Mouse (Mus musculus) hindlimb bud, embryonic 11.5 days (tissue): ENCODE measurements around the gene Xrcc4.

Experiments
- DNase-seq: peaks from one replicate; pipeline ENCODE4 v3.0.0-alpha.2; 2012; ENCODE audit warnings: low read depth, low spot score; ENCODE audit errors: extremely low spot score

The Xrcc4 gene

DNA sequence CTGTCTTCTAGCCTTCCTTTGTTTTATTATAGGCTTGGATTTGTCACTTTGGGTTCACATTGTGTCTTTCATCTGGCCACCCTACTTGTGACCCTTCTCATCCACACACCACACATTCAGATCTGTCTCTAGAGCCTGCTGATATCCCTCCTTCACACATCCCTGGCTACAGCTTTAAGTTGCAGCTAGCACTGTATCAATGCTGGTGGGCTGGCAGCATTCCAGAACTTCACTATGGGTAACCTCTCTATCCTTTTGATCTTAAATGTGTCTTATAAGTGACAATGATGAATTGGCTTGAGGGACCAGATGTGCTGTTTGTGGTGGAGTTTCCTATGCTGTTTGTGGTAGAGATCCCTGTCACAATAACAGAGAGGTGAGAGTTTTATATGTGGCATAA, 120.7 kb downstream of the Xrcc4 start:
- peak; percentile 24 for DNase-seq

DNA sequence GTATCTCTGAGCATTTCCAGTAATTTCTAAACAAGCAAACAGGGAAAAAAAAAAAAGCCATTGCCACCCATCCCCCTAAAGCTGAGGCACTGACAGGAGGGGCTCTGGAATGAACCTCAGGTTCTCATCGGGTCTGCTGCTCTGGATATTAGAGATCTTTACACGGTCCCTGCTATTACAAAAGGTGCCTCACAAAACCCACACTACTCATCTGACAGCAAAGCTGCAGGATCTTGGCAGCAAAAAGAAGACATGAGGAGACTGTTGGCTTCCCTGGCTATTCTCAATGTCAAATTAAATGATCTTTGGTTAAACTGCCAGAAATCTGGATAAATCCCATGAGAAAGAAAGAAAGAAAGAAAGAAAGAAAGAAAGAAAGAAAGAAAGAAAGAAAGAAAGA, 145.1 kb downstream of the Xrcc4 start:
- DNase-seq: no peak

DNA sequence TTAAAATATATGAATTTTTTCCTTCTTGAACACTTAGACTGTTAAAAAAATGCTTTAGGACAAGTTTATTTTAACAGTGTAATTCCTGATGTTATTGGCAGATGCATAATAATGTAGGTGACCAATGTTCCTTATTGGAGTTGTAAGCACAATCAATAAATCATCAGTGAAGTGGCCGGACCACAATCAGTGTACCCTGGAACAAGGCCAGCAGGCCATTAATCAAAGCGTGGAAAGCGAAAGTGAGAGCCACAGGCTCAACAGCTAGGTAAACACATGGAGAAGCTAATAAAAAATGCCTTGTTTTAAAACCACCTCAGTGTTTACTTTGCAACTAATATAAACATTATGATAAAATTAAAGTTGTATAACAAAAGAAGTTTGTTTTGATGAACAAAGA, 159.9 kb downstream of the Xrcc4 start:
- peak; percentile 57 for DNase-seq

GRCm38 (mm10) chr13:89918814-89919481, 170.5 kb downstream of the Xrcc4 start:
- no peak for DNase-seq

GRCm38 (mm10) chr13:89914332-89914731, 175.1 kb downstream of the Xrcc4 start:
- DNase-seq: no peak

- no peak for DNase-seq
These were observed 175.5 kb downstream of the Xrcc4 start for GRCm38 (mm10) chr13:89913891-89914290.

- DNase-seq: no peak
These were observed 183.3 kb downstream of the Xrcc4 start for GRCm38 (mm10) chr13:89906120-89906519.

- no peak for DNase-seq
These were observed 190.3 kb downstream of the Xrcc4 start for GRCm38 (mm10) chr13:89899066-89899465.

DNA sequence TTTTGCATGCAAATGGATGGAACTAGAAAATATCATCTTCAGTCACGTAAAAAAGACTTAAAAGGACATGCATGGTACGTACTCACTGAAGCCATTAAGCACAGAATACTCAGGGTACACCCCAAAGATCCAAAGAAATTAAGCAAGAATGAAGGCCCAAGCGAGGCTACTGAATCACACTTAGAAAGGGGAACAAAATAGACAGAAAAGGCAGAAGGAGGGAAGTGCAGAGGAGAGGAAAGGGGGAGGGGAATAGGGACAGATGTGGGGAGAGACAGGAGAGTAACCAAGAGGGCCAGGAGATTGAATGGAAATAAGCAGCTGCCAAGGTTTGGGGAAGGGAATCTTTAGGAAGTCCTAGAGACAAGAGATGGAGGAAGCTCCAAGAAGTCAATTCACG, 197.3 kb downstream of the Xrcc4 start:
- no peak for DNase-seq

GRCm38 (mm10) chr13:89890159-89890558, 199.2 kb downstream of the Xrcc4 start:
- DNase-seq: no peak

DNA sequence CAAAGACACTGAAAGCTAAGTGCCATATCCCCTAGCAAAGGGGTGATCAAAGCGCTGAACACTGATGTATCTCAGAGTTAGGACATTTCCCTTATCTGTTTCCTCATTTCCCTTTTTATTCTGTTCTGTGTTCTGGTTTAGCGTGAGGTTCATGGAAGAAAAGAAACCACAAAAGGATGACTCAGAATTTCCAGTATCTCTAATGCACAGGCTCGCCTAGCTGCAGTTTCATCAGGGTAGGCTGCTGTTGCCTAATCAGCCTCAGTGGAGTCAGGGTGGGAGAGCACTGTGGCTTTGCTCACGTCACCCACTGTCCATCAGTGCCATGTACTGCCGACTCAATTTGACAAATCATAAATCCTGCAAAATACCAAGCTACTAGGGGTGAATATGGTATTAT, 200.3 kb downstream of the Xrcc4 start:
- DNase-seq: no peak

GRCm38 (mm10) chr13:89883523-89883922, 205.9 kb downstream of the Xrcc4 start:
- no peak for DNase-seq

GRCm38 (mm10) chr13:89881281-89881680, 208.1 kb downstream of the Xrcc4 start:
- no peak for DNase-seq

DNA sequence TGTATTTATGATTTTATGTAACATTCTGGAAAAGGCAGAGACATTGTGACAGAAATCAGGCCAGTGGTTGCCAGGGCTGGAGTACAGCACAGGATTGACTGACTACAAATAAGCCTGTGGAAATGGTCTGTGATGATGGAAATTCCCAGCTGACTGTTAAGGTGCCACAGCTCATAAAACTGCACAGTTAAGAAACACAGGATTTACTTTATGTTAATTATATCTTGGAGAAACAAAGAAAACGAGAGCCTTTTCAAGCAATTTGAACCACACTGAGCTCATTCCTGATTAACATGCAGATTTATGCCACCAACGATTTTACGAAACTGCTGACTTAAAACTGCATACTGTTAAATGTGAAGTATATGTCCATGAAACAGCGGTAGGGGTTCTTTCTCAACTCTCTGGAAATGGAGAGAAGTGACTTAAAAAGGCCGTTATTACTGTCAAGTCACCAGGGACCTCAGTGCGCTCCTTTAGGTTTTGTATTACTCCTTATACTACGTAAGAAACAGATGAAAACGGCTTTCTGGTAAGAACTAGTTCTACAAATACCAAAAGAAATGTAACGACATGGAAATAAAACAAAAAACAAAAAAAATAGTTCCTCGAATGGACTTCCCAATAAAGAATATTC, 210.5 kb downstream of the Xrcc4 start:
- DNase-seq: no peak

- DNase-seq: no peak
These were observed 213.9 kb downstream of the Xrcc4 start for GRCm38 (mm10) chr13:89875499-89875898.

- DNase-seq: no peak
These were observed 216.7 kb downstream of the Xrcc4 start for GRCm38 (mm10) chr13:89872725-89873124.

DNA sequence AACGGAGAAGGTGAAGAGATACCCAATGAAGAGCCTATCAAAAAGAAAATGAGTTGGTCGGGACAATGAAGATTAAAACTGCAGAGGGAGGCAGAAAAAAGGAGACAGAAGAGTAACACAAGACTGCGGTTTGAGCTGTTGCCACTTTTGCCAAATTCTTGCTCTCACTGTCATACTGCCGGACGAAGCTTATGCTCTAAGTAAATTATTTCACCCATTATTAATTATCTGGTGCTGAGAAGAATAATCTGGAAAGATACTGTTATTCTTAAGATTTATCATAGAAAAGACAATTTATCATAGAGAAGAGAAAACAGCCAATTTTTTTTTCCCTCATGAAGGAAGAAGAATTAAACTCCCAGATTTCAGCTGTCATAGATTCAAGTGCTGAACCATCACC, 235.3 kb downstream of the Xrcc4 start:
- no peak for DNase-seq

- no peak for DNase-seq
These were observed 238.7 kb downstream of the Xrcc4 start for GRCm38 (mm10) chr13:89850746-89851145.

DNA sequence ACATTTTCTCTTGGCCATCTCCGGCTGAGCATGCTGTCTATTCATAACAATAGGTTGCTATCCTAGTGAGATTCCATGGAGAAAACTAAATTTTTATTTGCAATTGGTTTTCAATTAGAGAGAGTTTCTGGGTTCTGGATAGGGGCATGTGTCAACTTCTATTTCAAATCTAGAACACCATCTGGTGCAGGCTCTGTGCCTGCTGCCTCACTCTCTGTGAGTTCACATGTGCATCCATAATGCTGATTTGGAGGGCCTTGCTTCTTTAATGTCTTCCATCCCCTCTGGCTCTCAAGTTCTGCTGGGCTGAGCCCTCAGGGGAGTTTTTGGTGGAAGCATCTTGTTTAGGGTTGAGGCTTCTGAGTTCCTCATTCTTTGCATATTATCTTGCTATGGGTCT, 239.5 kb downstream of the Xrcc4 start:
- no peak for DNase-seq

GRCm38 (mm10) chr13:89838635-89839034, 250.8 kb downstream of the Xrcc4 start:
- no peak for DNase-seq

DNA sequence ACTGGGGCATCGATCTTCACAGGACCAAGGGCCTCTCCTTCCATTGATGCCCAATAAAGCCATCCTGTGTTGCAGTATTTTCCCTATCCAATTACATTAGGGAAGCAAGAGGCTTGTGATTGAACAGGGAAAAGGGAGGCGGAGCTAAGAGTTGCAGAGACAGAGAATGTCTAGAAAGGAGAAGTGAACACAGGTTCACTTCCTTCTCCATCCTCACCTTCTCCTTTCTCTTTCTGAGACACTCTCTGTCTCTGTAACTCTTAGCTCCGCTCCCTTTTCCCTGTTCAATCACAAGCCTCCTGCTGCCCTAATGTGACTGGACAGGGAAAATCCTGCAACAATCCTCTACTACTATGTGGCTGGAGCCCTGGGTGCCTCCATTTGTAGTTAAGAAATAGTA, 254.9 kb downstream of the Xrcc4 start:
- DNase-seq: no peak

- DNase-seq: peak; percentile 74
These were observed 256.2 kb downstream of the Xrcc4 start for GRCm38 (mm10) chr13:89833053-89833670.
